Mouse (Mus musculus): ENCODE measurements around the gene Phb. TPM values are rescaled to one million over a fixed set of nuclear protein-coding genes. Genes with fewer than 3 reads are reported as not detected.

The Phb gene
- polyA plus RNA-seq, 1 experiment from 2014 or later: 205 TPM

GRCm38 (mm10) chr11:95710478-95710877 lies 43.7 kb downstream of the Phb start:
- no peak overlapping the region for H3K4me2 ChIP-seq (ENCODE audit: low read depth, low read length, severe bottlenecking)
- ATAC-seq (replicated peaks; ENCODE audit: low FRiP score) (no peak), DNase-seq (ENCODE audit: low spot score) (no peak)
- H3K4me1 ChIP-seq (replicated peaks; ENCODE audit: control insufficient read depth, insufficient read depth, low read length): peaks cover 9% of the 10 kb centered on the region
- no peak overlapping the region for H3K4me3 ChIP-seq (ENCODE audit: low read depth, low read length)
- no peaks in the 10 kb centered on the region for H3K36me3 ChIP-seq (ENCODE audit: control insufficient read depth, insufficient read depth, low read length)
- no peak overlapping the region for H3K9ac ChIP-seq (ENCODE audit: low read length)
- no peaks in the 10 kb centered on the region for H3K9me3 ChIP-seq (ENCODE audit: control insufficient read depth, low read length)
- H3K27ac ChIP-seq (ENCODE audit: low read depth, low read length): no peak overlapping the region
- 79% methylated on average over 7 of the region's 7 CpGs for WGBS
- no peaks in the 10 kb centered on the region for H3K27me3 ChIP-seq (ENCODE audit: control insufficient read depth, insufficient read depth, low read length)

GRCm38 (mm10) chr11:95712085-95712562 lies 45.4 kb downstream of the Phb start:
- Histone ChIP-seq H3K36me3 (ENCODE audit: control insufficient read depth, insufficient read depth, low read length) (no peaks in the 10 kb centered on the region), H3K4me3 (ENCODE audit: low read depth, low read length) (peak overlapping the region; percentile 93), H3K9ac (ENCODE audit: low read length) (peak overlapping the region; percentile 96; the same call in 1 of the 2 replicates), H3K4me1 (replicated peaks; ENCODE audit: control insufficient read depth, insufficient read depth, low read length) (peaks cover 9% of the 10 kb centered on the region), H3K27ac (ENCODE audit: low read depth, low read length) (no peak overlapping the region), H3K27me3 (ENCODE audit: control insufficient read depth, insufficient read depth, low read length) (no peaks in the 10 kb centered on the region), H3K4me2 (ENCODE audit: low read depth, low read length, severe bottlenecking) (peak overlapping the region; percentile 88), H3K9me3 (ENCODE audit: control insufficient read depth, low read length) (no peaks in the 10 kb centered on the region)
- DNase-seq (ENCODE audit: low spot score): peak; percentile 57
- ATAC-seq (replicated peaks; ENCODE audit: low FRiP score): peak; percentile 32; the same call in 1 of the 2 replicates
- WGBS: 41% methylated on average over 12 of the region's 12 CpGs

- no peaks in the 10 kb centered on the region for H3K9me3 ChIP-seq (ENCODE audit: control insufficient read depth, low read length)
- H3K9ac ChIP-seq (ENCODE audit: low read length): peak within 1 kb of the TSS; percentile 96
- no peaks in the 10 kb centered on the region for H3K36me3 ChIP-seq (ENCODE audit: control insufficient read depth, insufficient read depth, low read length)
- peak within 1 kb of the TSS; percentile 91 for H3K27ac ChIP-seq (ENCODE audit: low read depth, low read length)
- DNase-seq (ENCODE audit: low spot score) (peak; percentile 97), ATAC-seq (replicated peaks; ENCODE audit: low FRiP score) (peak; percentile 90)
- H3K27me3 ChIP-seq (ENCODE audit: control insufficient read depth, insufficient read depth, low read length): no peaks in the 10 kb centered on the region
- H3K4me2 ChIP-seq (ENCODE audit: low read depth, low read length, severe bottlenecking): peak within 1 kb of the TSS; percentile 88
- WGBS: 2% methylated on average over 62 of the region's 103 CpGs
- H3K4me1 ChIP-seq (replicated peaks; ENCODE audit: control insufficient read depth, insufficient read depth, low read length): peaks cover 9% of the 10 kb centered on the region
- peak within 1 kb of the TSS; percentile 93 for H3K4me3 ChIP-seq (ENCODE audit: low read depth, low read length)
Observed at GRCm38 (mm10) chr11:95712563-95713224, 45.9 kb downstream of the Phb start, which contains the start of gene Zfp652. Gene Zfp652, plus strand, starts transcription at chr11:95712673.

GRCm38 (mm10) chr11:95713225-95713810 lies 46.6 kb downstream of the Phb start:
- WGBS: under 1% methylated on average over 45 of the region's 49 CpGs
- Histone ChIP-seq H3K27me3 (ENCODE audit: control insufficient read depth, insufficient read depth, low read length) (no peaks in the 10 kb centered on the region), H3K9me3 (ENCODE audit: control insufficient read depth, low read length) (no peaks in the 10 kb centered on the region), H3K4me3 (ENCODE audit: low read depth, low read length) (peak overlapping the region; percentile 93), H3K4me2 (ENCODE audit: low read depth, low read length, severe bottlenecking) (peak overlapping the region; percentile 88), H3K9ac (ENCODE audit: low read length) (peak overlapping the region; percentile 96), H3K36me3 (ENCODE audit: control insufficient read depth, insufficient read depth, low read length) (no peaks in the 10 kb centered on the region), H3K27ac (ENCODE audit: low read depth, low read length) (peak overlapping the region; percentile 91), H3K4me1 (replicated peaks; ENCODE audit: control insufficient read depth, insufficient read depth, low read length) (peaks cover 7% of the 10 kb centered on the region)
- DNase-seq (ENCODE audit: low spot score) (peak; percentile 78), ATAC-seq (replicated peaks; ENCODE audit: low FRiP score) (peak; percentile 65)

- Histone ChIP-seq H3K27me3 (ENCODE audit: control insufficient read depth, insufficient read depth, low read length) (no peaks in the 10 kb centered on the region), H3K4me2 (ENCODE audit: low read depth, low read length, severe bottlenecking) (peak overlapping the region; percentile 88), H3K9ac (ENCODE audit: low read length) (peak overlapping the region; percentile 96), H3K27ac (ENCODE audit: low read depth, low read length) (no peak overlapping the region), H3K4me1 (replicated peaks; ENCODE audit: control insufficient read depth, insufficient read depth, low read length) (peaks cover 7% of the 10 kb centered on the region), H3K4me3 (ENCODE audit: low read depth, low read length) (peak overlapping the region; percentile 93), H3K9me3 (ENCODE audit: control insufficient read depth, low read length) (no peaks in the 10 kb centered on the region), H3K36me3 (ENCODE audit: control insufficient read depth, insufficient read depth, low read length) (no peaks in the 10 kb centered on the region)
- ATAC-seq (replicated peaks; ENCODE audit: low FRiP score) (no peak), DNase-seq (ENCODE audit: low spot score) (no peak)
- 2% methylated on average over 13 of the region's 13 CpGs for WGBS
Observed at GRCm38 (mm10) chr11:95713811-95714241, 47.1 kb downstream of the Phb start.

- H3K4me1 ChIP-seq (replicated peaks; ENCODE audit: control insufficient read depth, insufficient read depth, low read length): peaks cover 7% of the 10 kb centered on the region
- no peak overlapping the region for H3K27ac ChIP-seq (ENCODE audit: low read depth, low read length)
- no peaks in the 10 kb centered on the region for H3K27me3 ChIP-seq (ENCODE audit: control insufficient read depth, insufficient read depth, low read length)
- no peaks in the 10 kb centered on the region for H3K36me3 ChIP-seq (ENCODE audit: control insufficient read depth, insufficient read depth, low read length)
- peak overlapping the region; percentile 96; the same call in 1 of the 2 replicates for H3K9ac ChIP-seq (ENCODE audit: low read length)
- H3K4me3 ChIP-seq (ENCODE audit: low read depth, low read length): peak overlapping the region; percentile 93
- no peaks in the 10 kb centered on the region for H3K9me3 ChIP-seq (ENCODE audit: control insufficient read depth, low read length)
- H3K4me2 ChIP-seq (ENCODE audit: low read depth, low read length, severe bottlenecking): peak overlapping the region; percentile 88
- no peak for ATAC-seq (replicated peaks; ENCODE audit: low FRiP score)
- WGBS: 57% methylated on average over 7 of the region's 7 CpGs
- no peak for DNase-seq (ENCODE audit: low spot score)
Observed at GRCm38 (mm10) chr11:95714411-95714810, 47.7 kb downstream of the Phb start.

GRCm38 (mm10) chr11:95716136-95716535 lies 49.4 kb downstream of the Phb start:
- WGBS: 73% methylated on average over 8 of the region's 8 CpGs
- Histone ChIP-seq H3K4me2 (ENCODE audit: low read depth, low read length, severe bottlenecking) (no peak overlapping the region), H3K27me3 (ENCODE audit: control insufficient read depth, insufficient read depth, low read length) (no peaks in the 10 kb centered on the region), H3K4me3 (ENCODE audit: low read depth, low read length) (no peak overlapping the region), H3K4me1 (replicated peaks; ENCODE audit: control insufficient read depth, insufficient read depth, low read length) (peaks cover 7% of the 10 kb centered on the region), H3K9me3 (ENCODE audit: control insufficient read depth, low read length) (no peaks in the 10 kb centered on the region), H3K36me3 (ENCODE audit: control insufficient read depth, insufficient read depth, low read length) (no peaks in the 10 kb centered on the region), H3K9ac (ENCODE audit: low read length) (no peak overlapping the region), H3K27ac (ENCODE audit: low read depth, low read length) (no peak overlapping the region)
- no peak for ATAC-seq (replicated peaks; ENCODE audit: low FRiP score)
- no peak for DNase-seq (ENCODE audit: low spot score)

- Histone ChIP-seq H3K4me1 (replicated peaks; ENCODE audit: control insufficient read depth, insufficient read depth, low read length) (peaks cover 1% of the 10 kb centered on the region), H3K4me3 (ENCODE audit: low read depth, low read length) (no peak overlapping the region), H3K36me3 (ENCODE audit: control insufficient read depth, insufficient read depth, low read length) (no peaks in the 10 kb centered on the region), H3K4me2 (ENCODE audit: low read depth, low read length, severe bottlenecking) (no peak overlapping the region), H3K27ac (ENCODE audit: low read depth, low read length) (no peak overlapping the region), H3K27me3 (ENCODE audit: control insufficient read depth, insufficient read depth, low read length) (no peaks in the 10 kb centered on the region), H3K9ac (ENCODE audit: low read length) (no peak overlapping the region), H3K9me3 (ENCODE audit: control insufficient read depth, low read length) (no peaks in the 10 kb centered on the region)
- DNase-seq (ENCODE audit: low spot score): no peak
- 92% methylated on average over 3 of the region's 3 CpGs for WGBS
- ATAC-seq (replicated peaks; ENCODE audit: low FRiP score): no peak
Observed at GRCm38 (mm10) chr11:95719356-95719755, 52.6 kb downstream of the Phb start.

Measured in forebrain, embryonic 11.5 days (tissue).